Mouse (Mus musculus) CD4-positive naive resting alpha-beta T cell, adult 76 days (primary cell): ENCODE results near the gene Pkig. TPM values are rescaled to one million over a fixed set of nuclear protein-coding genes. Genes with fewer than 3 reads are reported as not detected.

Source experiments
- total RNA-seq: library from RNA; stranded (reverse); gene quantifications from one replicate; pipeline ENCODE4 v1.2.4, GENCODE M21; 2023

The Pkig gene
- total RNA-seq, result 32.9 TPM

DNA sequence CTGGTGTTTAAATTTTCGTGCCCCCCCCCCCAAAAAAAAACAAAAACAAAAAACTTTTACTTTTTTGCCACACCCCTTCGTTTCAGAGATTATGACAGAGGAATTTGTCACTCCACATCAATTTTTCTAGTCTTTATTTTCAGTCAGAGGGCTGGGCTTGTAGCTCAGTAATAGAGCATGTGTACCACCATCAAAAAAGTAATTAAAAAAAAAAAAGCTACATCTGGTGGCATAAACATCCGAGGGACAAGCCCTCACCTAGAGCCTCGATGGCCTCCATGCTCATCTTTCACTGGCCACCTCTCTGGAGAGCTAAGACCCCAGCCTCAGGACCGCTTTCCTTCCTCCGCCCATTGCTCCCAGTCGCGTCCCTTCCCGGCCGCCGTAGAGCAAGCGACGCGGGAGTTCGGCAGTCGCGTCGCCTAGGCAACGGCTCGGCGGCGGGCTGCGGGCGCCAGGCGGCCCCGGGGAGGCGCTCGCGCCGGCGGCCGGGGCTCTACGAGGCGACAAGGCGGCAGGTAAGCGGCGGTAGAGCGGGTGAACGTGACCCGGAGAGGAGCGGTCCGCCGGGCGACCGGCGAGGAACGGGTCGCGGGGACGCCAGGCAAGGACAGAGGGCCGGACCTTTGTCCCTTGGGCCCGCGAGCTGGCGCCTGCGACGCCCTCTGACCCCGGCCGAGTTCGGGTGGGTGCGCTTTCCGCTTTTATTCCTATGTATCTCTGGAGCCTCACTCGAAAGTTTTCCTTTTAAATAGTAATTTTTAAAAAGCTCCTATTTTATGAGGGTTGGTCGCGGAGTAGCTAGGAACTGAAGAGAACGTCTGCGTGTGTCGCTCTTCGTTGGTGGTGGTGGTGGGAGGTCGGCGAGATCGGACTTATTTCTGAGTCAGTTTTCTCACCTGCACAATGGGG, at the start of gene Pkig:
Gene Pkig (plus strand): TSS at position 412 of the 912 bp plus-strand sequence.

DNA sequence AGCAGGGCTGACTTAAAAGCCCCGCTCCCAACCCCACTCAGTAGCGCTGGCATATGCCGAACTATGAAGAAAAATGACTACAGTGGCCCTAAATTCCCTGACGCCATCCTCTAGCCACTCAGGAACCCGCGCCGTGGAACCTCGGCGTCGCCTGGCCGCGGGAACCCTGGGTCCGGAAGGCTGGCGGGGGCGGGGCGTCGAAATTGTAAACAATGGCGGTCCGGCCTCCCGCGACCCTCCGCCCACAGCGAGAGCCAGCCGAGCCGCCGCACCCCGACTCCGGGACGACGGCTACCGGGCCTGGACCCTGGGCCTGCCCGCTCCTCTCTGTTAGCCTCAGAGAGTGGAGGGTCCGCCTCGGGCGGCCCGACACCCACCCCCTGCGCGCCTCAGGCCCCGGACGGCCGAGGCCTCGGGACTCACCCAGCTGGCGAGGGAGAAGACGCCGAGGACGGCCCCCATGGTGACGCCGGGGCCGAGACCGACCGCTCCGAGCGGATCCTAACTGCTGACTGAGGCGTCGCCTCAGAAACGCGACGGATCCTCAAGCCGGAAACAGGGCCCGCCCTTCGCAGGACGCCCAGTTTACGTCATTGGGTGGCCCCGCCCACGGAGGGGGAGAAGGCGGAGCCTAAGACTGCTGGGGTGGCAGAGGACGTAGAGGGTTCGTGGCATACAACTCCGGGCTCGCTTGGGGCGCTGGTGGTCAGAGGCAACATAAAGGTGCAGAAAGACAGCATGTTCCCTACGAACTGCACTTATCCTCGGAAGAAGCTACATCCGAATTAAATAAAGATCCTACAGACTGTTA, 13.4 kb upstream of the Pkig start, which contains the start of gene Serinc3:
Gene Serinc3 (minus strand): TSS at position 557 of the 811 bp plus-strand sequence.

DNA sequence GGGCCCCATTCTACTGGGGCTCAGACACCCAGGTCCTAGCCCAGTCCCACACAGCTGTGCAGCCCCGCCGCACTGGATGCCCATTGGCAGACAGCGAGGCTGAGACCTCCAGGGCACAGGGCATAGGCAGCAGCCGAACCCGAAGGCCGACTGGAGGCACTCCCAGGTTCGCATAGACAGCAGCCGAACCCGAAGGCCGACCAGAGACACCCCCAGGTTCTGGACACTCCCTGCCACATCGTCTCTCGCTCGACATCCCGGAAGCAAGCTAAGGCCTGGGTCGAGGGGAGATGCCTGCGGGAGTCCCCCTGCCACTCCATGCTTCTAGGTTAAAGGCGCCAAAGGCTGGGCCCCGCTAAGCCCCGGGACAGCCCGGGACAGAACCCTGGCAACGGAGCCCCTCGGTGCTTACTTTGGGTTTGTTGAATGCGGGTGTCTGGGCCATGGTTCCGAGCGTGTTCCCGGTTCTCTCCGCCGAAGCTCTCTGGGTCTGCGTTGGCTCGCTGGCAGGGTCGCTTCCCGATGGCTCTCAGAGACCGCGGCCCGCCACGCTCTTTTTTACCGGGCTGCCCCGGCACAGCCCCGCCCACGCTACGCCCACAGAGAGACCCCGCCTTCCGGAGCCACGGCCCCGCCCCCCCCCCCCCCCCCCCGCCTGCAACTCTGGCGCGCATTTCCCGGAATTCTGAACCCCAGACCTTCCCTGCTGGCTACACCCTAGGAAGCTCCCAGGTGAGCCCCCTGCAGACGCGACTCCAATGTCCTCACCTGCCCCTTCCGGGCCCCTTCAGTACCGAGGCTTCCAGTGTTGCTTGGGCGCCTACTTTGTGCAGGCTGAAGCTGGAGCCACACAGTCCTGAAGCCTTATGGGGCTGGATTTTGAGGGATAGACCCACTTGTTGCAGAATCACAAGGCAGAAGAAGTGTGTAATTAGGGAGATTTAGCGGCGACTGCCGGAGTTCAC, 91.7 kb downstream of the Pkig start, which contains the start of gene Ada:
Gene Ada (minus strand): TSS at position 593 of the 965 bp plus-strand sequence.

Other genes with a start within 250 kb of the Pkig start
- gene Oser1, start 233.7 kb upstream of the Pkig start, total RNA-seq, result 169 TPM
- gene Gdap1l1, start 219.9 kb upstream of the Pkig start, total RNA-seq, result not detected
- gene Fitm2, start 185.8 kb upstream of the Pkig start, total RNA-seq, result 3.5 TPM
- gene R3hdml, start 166.1 kb upstream of the Pkig start, total RNA-seq, result not detected
- not detected for gene Hnf4a, start 151.6 kb upstream of the Pkig start, total RNA-seq
- 70.4 TPM for gene Ttpal, start 56.1 kb upstream of the Pkig start, total RNA-seq
- gene Serinc3, start 13.3 kb upstream of the Pkig start, total RNA-seq, result 603 TPM
- 8.4 TPM for gene Ada, start 91.9 kb downstream of the Pkig start, total RNA-seq
- gene Ccn5, start 162.5 kb downstream of the Pkig start, total RNA-seq, result not detected
- gene Kcnk15, start 195.3 kb downstream of the Pkig start, total RNA-seq, result not detected